Mouse (Mus musculus) stomach, postnatal 0 days (tissue): ENCODE data around the gene Lyg2. TPM values are rescaled to one million over a fixed set of nuclear protein-coding genes. Genes with fewer than 3 reads are reported as not detected.
A peak's percentile ranks its signal among the peaks of the same experiment; 100 is the strongest.

ENCODE experiments used
- ATAC-seq: fragments of 200-750 bp; cut with Nextera tagmentation; 2 replicates; pipeline ENCODE4 v1.8.0; 2017; ENCODE audit not compliant: low FRiP score, low TSS enrichment
- DNase-seq: peaks from one replicate; pipeline ENCODE4 v3.0.0-alpha.2; 2016; ENCODE audit warnings: low spot score
- H3K27ac ChIP-seq: fragments of 300-500 bp; sonication (generic); replicated peaks from 2 replicates; pipeline ENCODE4 v1.5.1; 2014; ENCODE audit warnings: mild to moderate bottlenecking, control low read depth
- H3K27me3 ChIP-seq: fragments of 300-500 bp; sonication (generic); 2 replicates; pipeline ENCODE4 v1.6.1; 2014; ENCODE audit warnings: low read length; ENCODE audit not compliant: control insufficient read depth, insufficient read depth
- H3K36me3 ChIP-seq: fragments of 300-500 bp; sonication (generic); 2 replicates; pipeline ENCODE4 v1.6.1; 2014; ENCODE audit warnings: low read length, mixed read lengths; ENCODE audit not compliant: control insufficient read depth, insufficient read depth
- H3K4me1 ChIP-seq: fragments of 300-500 bp; sonication (generic); replicated peaks from 2 replicates; pipeline ENCODE4 v1.6.1; 2014; ENCODE audit warnings: antibody characterized with exemption; ENCODE audit not compliant: control insufficient read depth, insufficient read depth
- H3K4me2 ChIP-seq: fragments of 300-500 bp; sonication (generic); replicated peaks from 2 replicates; pipeline ENCODE4 v1.6.1; 2014; ENCODE audit warnings: low read depth, mild to moderate bottlenecking, control low read depth, moderate library complexity
- H3K4me3 ChIP-seq: fragments of 300-500 bp; sonication (generic); 2 replicates; pipeline ENCODE4 v1.5.1; 2014; ENCODE audit warnings: low read depth, low read length, control low read depth
- H3K9ac ChIP-seq: fragments of 300-500 bp; sonication (generic); 2 replicates; pipeline ENCODE4 v1.6.1; 2014; ENCODE audit warnings: mild to moderate bottlenecking, low read length, control low read depth, mixed read lengths
- H3K9me3 ChIP-seq: fragments of 300-500 bp; sonication (generic); 2 replicates; pipeline ENCODE4 v1.6.1; 2016; ENCODE audit warnings: low read length; ENCODE audit not compliant: control insufficient read depth
- CTCF ChIP-seq: IDR thresholded peaks from 2 replicates; pipeline ENCODE4 v1.5.1; 2016; ENCODE audit warnings: antibody characterized with exemption, low read depth, mild to moderate bottlenecking, moderate library complexity
- EP300 ChIP-seq: optimal IDR thresholded peaks from 2 replicates; pipeline ENCODE3; 2016; ENCODE audit warnings: antibody characterized with exemption
- WGBS: fragments of 180-500 bp; shearing (Covaris S2); extraction: QIAGEN DNeasy Blood & Tissue Kit; methylation state at CpG from one replicate; pipeline ENCODE4 v1.1.7; 2014; 5-methylcytosine and 5-hydroxymethylcytosine counted together
- polyA plus RNA-seq: library from polyadenylated mRNA; unstranded; fragments of >200 nt; fragmentation: Nextera tagmentation; extraction: Ambion mirVana; gene quantifications from 2 replicates; pipeline ENCODE4 v1.2.1, GENCODE M21; 2015

Gene Lyg2
- polyA plus RNA-seq, 1 experiment from 2014 or later, result not detected

DNA sequence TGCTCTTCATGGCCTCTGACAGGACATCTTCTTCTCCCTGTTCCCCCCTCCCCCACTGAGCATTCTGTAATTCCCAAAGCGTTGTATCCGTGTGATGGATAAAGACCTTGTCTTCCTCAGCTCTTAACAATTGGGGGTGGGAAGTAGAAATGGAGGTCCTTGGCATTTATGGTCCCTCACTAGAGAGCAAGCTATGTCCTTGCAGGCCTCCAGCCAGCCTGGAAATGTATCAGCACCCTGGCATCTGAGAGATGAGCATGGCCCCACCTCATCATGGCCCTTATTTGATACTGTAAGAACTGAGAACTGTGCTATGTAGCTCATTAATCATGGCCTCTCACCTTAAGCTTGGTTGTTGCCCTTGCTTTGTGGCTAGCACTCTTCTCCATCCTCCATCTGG, 39.0 kb upstream of the Lyg2 start:
- no peak overlapping the region for H3K9ac ChIP-seq
- no peak overlapping the region for H3K4me3 ChIP-seq
- WGBS, result 83% methylated on average over 2 of the region's 2 CpGs
- TF ChIP-seq CTCF, result no peak
- TF ChIP-seq EP300, result no peak
- DNase-seq (no peak), ATAC-seq (no peak)
- H3K27ac ChIP-seq, result no peak overlapping the region
- no peak overlapping the region for H3K4me2 ChIP-seq
- H3K27me3 ChIP-seq, result no peaks in the 10 kb centered on the region
- H3K4me1 ChIP-seq, result no peaks in the 10 kb centered on the region
- no peaks in the 10 kb centered on the region for H3K9me3 ChIP-seq
- no peaks in the 10 kb centered on the region for H3K36me3 ChIP-seq

DNA sequence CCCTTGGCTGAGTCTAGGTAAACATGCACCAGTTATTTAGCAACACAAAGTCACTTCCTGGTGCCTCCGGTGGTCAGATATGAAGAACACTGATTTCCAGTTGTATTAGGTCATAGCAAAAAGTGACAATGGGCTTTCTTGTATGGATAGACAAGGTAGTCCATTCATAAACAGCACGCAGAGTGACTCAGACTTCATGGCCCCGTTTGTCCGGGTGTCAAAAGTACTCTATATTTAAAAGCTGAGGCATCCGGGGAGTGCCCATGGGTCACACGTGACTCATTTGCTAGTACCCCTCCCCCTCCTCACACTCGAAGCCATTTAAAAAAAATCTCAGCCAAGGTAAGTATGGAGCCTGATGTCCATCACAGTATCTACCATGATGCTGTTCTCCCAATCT, 38.5 kb upstream of the Lyg2 start:
- H3K9me3 ChIP-seq, result no peaks in the 10 kb centered on the region
- H3K27ac ChIP-seq, result no peak overlapping the region
- ATAC-seq (peak; percentile 45; the same call in 1 of the 2 replicates), DNase-seq (no peak)
- H3K36me3 ChIP-seq, result no peaks in the 10 kb centered on the region
- no peak overlapping the region for H3K4me3 ChIP-seq
- no peak overlapping the region for H3K4me2 ChIP-seq
- no peak overlapping the region for H3K9ac ChIP-seq
- no peaks in the 10 kb centered on the region for H3K4me1 ChIP-seq
- no peaks in the 10 kb centered on the region for H3K27me3 ChIP-seq
- TF ChIP-seq CTCF, result no peak
- no peak for TF ChIP-seq EP300
- WGBS, result 66% methylated on average over 7 of the region's 7 CpGs

DNA sequence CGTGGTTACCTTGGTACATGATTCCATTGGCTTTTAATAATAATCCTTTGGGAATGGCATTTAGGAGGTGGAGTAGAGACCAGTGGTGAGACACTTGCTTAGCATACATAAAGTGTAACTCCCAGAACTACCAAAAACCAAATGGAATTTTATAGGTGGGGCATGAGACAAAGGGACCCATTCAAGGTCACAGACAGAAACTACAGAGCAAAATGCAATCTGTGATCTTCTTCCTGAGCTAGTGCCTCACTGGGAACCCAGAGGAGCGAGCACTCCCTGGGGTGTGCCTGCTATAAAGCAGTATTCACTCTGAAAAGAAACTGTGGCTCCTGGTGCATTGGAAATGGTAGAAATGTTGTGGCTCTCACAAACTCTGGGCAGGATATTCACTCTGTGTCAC, 32.6 kb upstream of the Lyg2 start:
- Histone ChIP-seq H3K4me2 (no peak overlapping the region), H3K9me3 (no peaks in the 10 kb centered on the region), H3K9ac (no peak overlapping the region), H3K36me3 (no peaks in the 10 kb centered on the region), H3K4me3 (no peak overlapping the region), H3K27me3 (no peaks in the 10 kb centered on the region), H3K27ac (no peak overlapping the region), H3K4me1 (no peaks in the 10 kb centered on the region)
- DNase-seq (no peak), ATAC-seq (no peak)
- no peak for TF ChIP-seq EP300
- TF ChIP-seq CTCF, result no peak
- 75% methylated on average over 2 of the region's 2 CpGs for WGBS

DNA sequence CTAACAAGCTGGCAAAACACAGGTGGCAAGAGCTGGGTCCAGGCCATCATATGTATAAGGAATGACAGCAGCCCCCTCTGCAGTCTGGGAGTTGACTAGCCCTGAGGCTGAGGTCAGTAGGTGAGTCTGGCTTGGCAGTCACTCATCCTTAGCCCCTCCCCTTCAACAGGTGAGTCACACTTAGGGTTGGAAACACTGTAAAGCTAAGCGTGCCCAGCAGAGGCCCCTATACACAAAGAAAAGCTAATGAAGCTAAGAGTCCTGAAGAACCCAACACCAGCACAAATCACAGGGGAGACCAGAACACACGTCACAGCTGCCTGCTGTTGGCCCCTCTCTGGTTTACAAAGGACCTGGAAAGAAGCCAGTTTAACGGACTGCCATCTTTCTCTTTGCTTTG, 15.5 kb upstream of the Lyg2 start:
- no peak overlapping the region for H3K27ac ChIP-seq
- H3K36me3 ChIP-seq, result no peaks in the 10 kb centered on the region
- no peak overlapping the region for H3K4me2 ChIP-seq
- DNase-seq, result peak; percentile 81
- no peaks in the 10 kb centered on the region for H3K9me3 ChIP-seq
- no peaks in the 10 kb centered on the region for H3K4me1 ChIP-seq
- WGBS, result 11% methylated on average over 3 of the region's 3 CpGs
- TF ChIP-seq CTCF (peak; percentile 68), EP300 (no peak)
- no peak overlapping the region for H3K9ac ChIP-seq
- H3K4me3 ChIP-seq, result no peak overlapping the region
- ATAC-seq, result peak; percentile 93
- no peaks in the 10 kb centered on the region for H3K27me3 ChIP-seq

DNA sequence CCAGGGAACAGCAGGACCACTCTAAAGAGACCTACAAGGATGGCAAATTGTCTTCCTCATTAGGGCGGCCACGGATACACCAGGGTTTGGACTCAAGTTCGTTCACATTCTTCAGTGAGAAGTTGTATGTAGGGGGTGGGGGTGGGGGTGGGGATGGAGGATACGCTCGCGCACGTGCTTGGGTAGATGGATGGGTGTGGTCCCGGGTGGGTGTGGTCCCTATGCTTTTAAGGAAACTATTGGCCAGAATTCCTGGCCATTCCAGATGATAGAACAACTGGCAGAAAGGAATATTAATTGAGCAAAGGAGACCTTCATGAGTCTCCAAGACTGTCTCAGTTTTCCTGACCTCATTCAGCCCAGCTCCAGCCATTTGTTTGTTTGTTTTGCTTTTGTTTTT, 9.7 kb upstream of the Lyg2 start:
- no peak for DNase-seq

DNA sequence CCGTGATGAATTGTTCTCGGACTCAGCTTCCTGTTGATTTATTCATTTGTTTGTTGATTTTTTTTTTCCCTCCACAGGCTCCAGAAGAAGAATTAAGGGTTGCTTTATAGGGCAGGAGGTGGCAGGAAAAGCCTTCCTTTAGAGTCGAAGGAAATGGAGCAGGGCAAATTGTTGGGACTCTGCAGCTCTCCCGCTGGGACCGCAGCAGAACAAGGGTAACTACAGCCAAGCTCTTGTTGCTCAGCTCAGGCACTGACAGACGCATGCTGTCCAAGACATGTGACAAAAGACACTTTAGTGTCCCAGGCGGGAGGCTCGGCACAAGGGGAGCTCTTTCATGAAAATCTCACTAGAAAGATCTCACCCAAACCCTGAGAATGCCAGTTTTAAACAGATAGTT, 6.2 kb upstream of the Lyg2 start:
- ATAC-seq, result no peak
- TF ChIP-seq EP300 (no peak), CTCF (no peak)
- Histone ChIP-seq H3K27me3 (no peaks in the 10 kb centered on the region), H3K9ac (no peak overlapping the region), H3K36me3 (no peaks in the 10 kb centered on the region), H3K4me2 (no peak overlapping the region), H3K4me1 (no peaks in the 10 kb centered on the region), H3K4me3 (no peak overlapping the region), H3K27ac (no peak overlapping the region), H3K9me3 (no peaks in the 10 kb centered on the region)
- no peak for DNase-seq
- WGBS, result 58% methylated on average over 8 of the region's 8 CpGs

More for the DNA sequence above, 9.7 kb upstream of the Lyg2 start:
- ATAC-seq, result no peak
- Histone ChIP-seq H3K4me1 (no peaks in the 10 kb centered on the region), H3K27ac (no peak overlapping the region), H3K4me2 (no peak overlapping the region), H3K36me3 (no peaks in the 10 kb centered on the region), H3K4me3 (no peak overlapping the region), H3K9ac (no peak overlapping the region), H3K27me3 (no peaks in the 10 kb centered on the region), H3K9me3 (no peaks in the 10 kb centered on the region)
- 70% methylated on average over 8 of the region's 8 CpGs for WGBS
- no peak for TF ChIP-seq EP300
- TF ChIP-seq CTCF, result no peak
